Mouse (Mus musculus) heart, embryonic 16.5 days (tissue): ENCODE measurements around the gene Rtbdn. TPM values are rescaled to one million over a fixed set of nuclear protein-coding genes. Genes with fewer than 3 reads are reported as not detected.
A peak's percentile ranks its signal among the peaks of the same experiment; 100 is the strongest.

Source experiments
- ATAC-seq: fragments of 200-750 bp; cut with Nextera tagmentation; replicated peaks from 2 replicates; pipeline ENCODE4 v1.8.0; 2017; ENCODE audit warnings: moderate number of reproducible peaks; ENCODE audit not compliant: insufficient read depth, low FRiP score; ENCODE audit errors: extremely low read depth
- H3K27ac ChIP-seq: fragments of 300-500 bp; sonication (generic); 2 replicates; pipeline ENCODE4 v1.5.1; 2014; ENCODE audit warnings: mild to moderate bottlenecking, low read length, control low read depth, moderate library complexity
- H3K27me3 ChIP-seq: fragments of 300-500 bp; sonication (generic); 2 replicates; pipeline ENCODE4 v1.6.1; 2014; ENCODE audit warnings: low read length, mixed read lengths; ENCODE audit not compliant: control insufficient read depth, insufficient read depth
- H3K36me3 ChIP-seq: fragments of 300-500 bp; sonication (generic); 2 replicates; pipeline ENCODE4 v1.6.1; 2014; ENCODE audit not compliant: control insufficient read depth, insufficient read depth
- H3K4me1 ChIP-seq: fragments of 300-500 bp; sonication (generic); 2 replicates; pipeline ENCODE4 v1.6.1; 2014; ENCODE audit warnings: low read length, mixed read lengths; ENCODE audit not compliant: control insufficient read depth, insufficient read depth
- H3K4me2 ChIP-seq: fragments of 300-500 bp; sonication (generic); 2 replicates; pipeline ENCODE4 v1.6.1; 2014; ENCODE audit warnings: low read depth, mild to moderate bottlenecking, control low read depth, low read length
- H3K4me3 ChIP-seq: fragments of 300-500 bp; sonication (generic); 2 replicates; pipeline ENCODE4 v1.5.1; 2014; ENCODE audit warnings: mild to moderate bottlenecking, control low read depth, low read length
- H3K9ac ChIP-seq: fragments of 300-500 bp; sonication (generic); 2 replicates; pipeline ENCODE4 v1.6.1; 2014; ENCODE audit warnings: low read length, control low read depth
- H3K9me3 ChIP-seq: fragments of 300-500 bp; sonication (generic); replicated peaks from 2 replicates; pipeline ENCODE4 v1.6.1; 2016; ENCODE audit warnings: low read length; ENCODE audit not compliant: control insufficient read depth
- WGBS: fragments of 180-500 bp; shearing (Covaris S2); extraction: QIAGEN DNeasy Blood & Tissue Kit; methylation state at CpG from one replicate; pipeline ENCODE4 v1.1.7; 2014; 5-methylcytosine and 5-hydroxymethylcytosine counted together
- microRNA-seq: library from miRNA; unstranded; fragments of <30 nt; microRNA quantifications from one replicate; pipeline ENCODE4, GENCODE M21; 2017
- polyA plus RNA-seq: library from polyadenylated mRNA; unstranded; fragments of >200 nt; fragmentation: Nextera tagmentation; extraction: Ambion mirVana; gene quantifications from 2 replicates; pipeline ENCODE4 v1.2.1, GENCODE M21; 2015

The Rtbdn gene
- polyA plus RNA-seq, 1 experiment from 2014 or later, result 0.38 TPM

GRCm38 (mm10) chr8:84996978-84997377, 50.2 kb downstream of the Rtbdn start:
- Histone ChIP-seq H3K9me3 (no peaks in the 10 kb centered on the region), H3K4me3 (no peak overlapping the region), H3K27ac (no peak overlapping the region), H3K4me2 (no peak overlapping the region), H3K27me3 (peaks cover 7% of the 10 kb centered on the region; the same call in 1 of the 2 replicates), H3K4me1 (peaks cover 3% of the 10 kb centered on the region; the same call in 1 of the 2 replicates), H3K9ac (no peak overlapping the region), H3K36me3 (no peaks in the 10 kb centered on the region)
- no peak for ATAC-seq
- WGBS, result 86% methylated on average over 5 of the region's 5 CpGs

DNA sequence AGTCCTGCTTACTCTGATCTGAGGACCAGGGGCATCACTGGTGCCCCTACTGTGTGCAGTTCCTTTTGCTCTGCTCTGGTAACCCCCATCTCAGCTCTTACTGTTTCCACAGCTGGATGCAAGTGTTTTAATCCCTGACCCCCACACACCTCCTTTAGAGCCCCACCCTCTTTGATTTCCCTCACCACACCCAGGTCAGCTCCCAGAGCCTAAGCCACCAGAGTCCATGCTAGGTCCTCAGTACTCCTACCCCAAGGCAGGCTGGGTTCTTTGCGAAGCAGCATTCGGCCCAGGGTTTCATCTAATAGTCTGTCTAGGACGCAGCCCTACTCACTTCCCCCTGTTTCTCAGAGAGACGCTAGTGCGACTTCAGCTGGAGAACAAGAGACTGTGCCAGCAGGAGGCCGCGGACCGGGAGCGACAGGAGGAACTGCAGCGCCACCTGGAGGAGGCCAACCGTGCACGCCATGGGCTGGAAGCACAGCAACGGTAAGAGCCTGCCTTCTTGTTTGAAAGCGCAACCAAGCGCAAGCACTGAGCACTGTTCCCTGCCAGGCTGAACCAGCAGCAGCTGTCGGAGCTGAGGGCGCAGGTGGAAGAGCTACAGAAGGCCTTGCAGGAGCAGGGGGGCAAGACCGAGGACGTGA, 51.0 kb downstream of the Rtbdn start:
- WGBS, result 4% methylated on average over 19 of the region's 19 CpGs
- H3K9ac ChIP-seq, result peak overlapping the region; percentile 57; the same call in 1 of the 2 replicates
- ATAC-seq, result peak; percentile 66
- peaks cover 3% of the 10 kb centered on the region; the same call in 1 of the 2 replicates for H3K4me1 ChIP-seq
- H3K27ac ChIP-seq, result no peak overlapping the region
- no peak overlapping the region; the same call in 1 of the 2 replicates for H3K4me3 ChIP-seq
- no peaks in the 10 kb centered on the region for H3K36me3 ChIP-seq
- H3K9me3 ChIP-seq, result no peaks in the 10 kb centered on the region
- peak overlapping the region; percentile 27; the same call in 1 of the 2 replicates for H3K4me2 ChIP-seq
- peaks cover 7% of the 10 kb centered on the region; the same call in 1 of the 2 replicates for H3K27me3 ChIP-seq

Small RNA genes lying within 50 kb of the gene (microRNA-seq; reads per million reads assigned to microRNA genes)
- gene Gm24197, result not detected

Other genes with a start within 250 kb of the Rtbdn start
- 10.2 and 12.0 TPM in 2 replicates for gene Lyl1, start 245.5 kb upstream of the Rtbdn start, polyA plus RNA-seq
- gene G430095P16Rik, start 224.0 kb upstream of the Rtbdn start, polyA plus RNA-seq, result 3.1 and 4.7 TPM in 2 replicates
- 12.7 and 15.9 TPM in 2 replicates for gene Nfix, start 146.6 kb upstream of the Rtbdn start, polyA plus RNA-seq
- gene Dand5, start 124.2 kb upstream of the Rtbdn start, polyA plus RNA-seq, result 6.6 and 6.8 TPM in 2 replicates
- gene Gadd45gip1, start 115.5 kb upstream of the Rtbdn start, polyA plus RNA-seq, result 47.7 and 48.3 TPM in 2 replicates
- gene Rad23a, start 106.3 kb upstream of the Rtbdn start, polyA plus RNA-seq, result 128 and 131 TPM in 2 replicates
- gene Calr, start 100.1 kb upstream of the Rtbdn start, polyA plus RNA-seq, result 630 and 641 TPM in 2 replicates
- 63.2 and 64.4 TPM in 2 replicates for gene Farsa, start 90.0 kb upstream of the Rtbdn start, polyA plus RNA-seq
- gene Syce2, start 74.9 kb upstream of the Rtbdn start, polyA plus RNA-seq, result 26.2 and 35.4 TPM in 2 replicates
- 43.1 and 46.0 TPM in 2 replicates for gene Gcdh, start 53.1 kb upstream of the Rtbdn start, polyA plus RNA-seq
- 1.3 and 1.4 TPM in 2 replicates for gene Klf1, start 45.1 kb upstream of the Rtbdn start, polyA plus RNA-seq
- gene Dnase2a, start 38.4 kb upstream of the Rtbdn start, polyA plus RNA-seq, result 5.2 and 6.3 TPM in 2 replicates
- gene Mast1, start 9.6 kb upstream of the Rtbdn start, polyA plus RNA-seq, result 0.09 and 0.14 TPM in 2 replicates
- gene Gm49661, start 22.4 kb downstream of the Rtbdn start, polyA plus RNA-seq, result not detected in 2 replicates
- 591 and 662 TPM in 2 replicates for gene Prdx2, start 22.6 kb downstream of the Rtbdn start, polyA plus RNA-seq
- gene Rnaseh2a, start 22.8 kb downstream of the Rtbdn start, polyA plus RNA-seq, result 80.2 and 82.7 TPM in 2 replicates
- 11.7 and 15.3 TPM in 2 replicates for gene Junb, start 31.7 kb downstream of the Rtbdn start, polyA plus RNA-seq
- 8.9 and 9.1 TPM in 2 replicates for gene Hook2, start 43.6 kb downstream of the Rtbdn start, polyA plus RNA-seq
- not detected in 2 replicates for gene Best2, start 67.5 kb downstream of the Rtbdn start, polyA plus RNA-seq
- gene Asna1, start 78.3 kb downstream of the Rtbdn start, polyA plus RNA-seq, result 111 and 112 TPM in 2 replicates
- 61.9 and 76.5 TPM in 2 replicates for gene Trir, start 79.8 kb downstream of the Rtbdn start, polyA plus RNA-seq
- 18.8 and 21.5 TPM in 2 replicates for gene Tnpo2, start 89.9 kb downstream of the Rtbdn start, polyA plus RNA-seq
- gene Fbxw9, start 113.1 kb downstream of the Rtbdn start, polyA plus RNA-seq, result 19.5 and 20.6 TPM in 2 replicates
- gene Gm5741, start 121.0 kb downstream of the Rtbdn start, polyA plus RNA-seq, result not detected in 2 replicates
- gene Dhps, start 124.8 kb downstream of the Rtbdn start, polyA plus RNA-seq, result 48.5 and 51.5 TPM in 2 replicates
- 115 TPM in 2 replicates for gene Wdr83os, start 133.7 kb downstream of the Rtbdn start, polyA plus RNA-seq
- 46.6 and 47.0 TPM in 2 replicates for gene Wdr83, start 134.3 kb downstream of the Rtbdn start, polyA plus RNA-seq
- gene Man2b1, start 136.3 kb downstream of the Rtbdn start, polyA plus RNA-seq, result 33.9 and 39.3 TPM in 2 replicates
- gene Zfp791, start 176.1 kb downstream of the Rtbdn start, polyA plus RNA-seq, result 1.1 and 1.5 TPM in 2 replicates
- not detected in 2 replicates for gene Cks1brt, start 204.9 kb downstream of the Rtbdn start, polyA plus RNA-seq